Mouse (Mus musculus) urinary bladder, postnatal 25 days (tissue): ENCODE data around the gene Rag1.

Source experiments
- DNase-seq: peaks from one replicate; pipeline ENCODE4 v3.0.0; 2022; ENCODE audit warnings: low spot score

Gene Rag1

GRCm38 (mm10) chr2:101649114-101649671 is at the start of gene Rag1, which contains the start of gene B230118H07Rik:
Rag1 (minus strand) TSS chr2:101649501.
B230118H07Rik (minus strand) TSS chr2:101649532.
- DNase-seq: no peak

DNA sequence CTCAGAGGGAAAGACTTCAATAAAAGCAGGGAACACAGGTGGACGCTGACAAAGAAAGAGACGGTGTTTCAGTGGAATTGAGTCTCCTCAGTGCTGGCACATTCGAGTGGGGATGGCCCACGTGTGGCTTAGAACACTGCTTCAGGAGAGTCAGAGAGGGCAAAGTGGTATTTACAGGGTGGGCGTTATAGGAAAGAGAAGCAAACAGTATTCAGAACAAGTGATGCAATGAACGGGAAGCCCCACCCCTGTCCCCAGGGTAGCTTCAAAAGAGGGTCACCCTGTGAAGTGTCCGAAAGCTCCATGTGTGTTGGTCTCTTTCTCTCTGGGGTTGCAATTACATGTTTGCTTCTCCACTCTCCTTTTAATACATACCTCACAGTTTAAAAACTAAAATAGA is 46.3 kb upstream of the Rag1 start:
- DNase-seq: no peak

GRCm38 (mm10) chr2:101693577-101694215 is 44.4 kb upstream of the Rag1 start:
- DNase-seq: no peak

GRCm38 (mm10) chr2:101693043-101693442 is 43.7 kb upstream of the Rag1 start:
- no peak for DNase-seq

GRCm38 (mm10) chr2:101690252-101690827 is 41.0 kb upstream of the Rag1 start:
- DNase-seq: no peak

DNA sequence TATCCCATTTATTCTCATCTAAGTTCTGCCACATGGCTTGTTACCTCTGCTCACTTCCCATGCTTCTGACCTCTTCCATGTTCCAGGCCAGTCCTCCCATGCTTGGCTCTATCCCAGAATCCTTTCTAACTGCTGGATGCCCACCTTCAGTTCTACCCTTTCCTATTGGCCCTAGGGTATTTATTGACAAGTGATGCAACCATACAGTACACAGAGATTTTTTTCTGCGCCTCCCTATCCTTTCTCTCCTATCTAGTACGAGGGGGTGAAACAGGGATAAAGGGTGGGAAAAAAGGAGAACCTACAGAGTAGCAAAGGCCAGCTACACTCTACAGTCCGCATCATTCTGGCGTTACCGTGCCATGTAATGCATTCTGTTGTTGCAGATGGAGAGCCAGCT is 38.7 kb upstream of the Rag1 start:
- no peak for DNase-seq

DNA sequence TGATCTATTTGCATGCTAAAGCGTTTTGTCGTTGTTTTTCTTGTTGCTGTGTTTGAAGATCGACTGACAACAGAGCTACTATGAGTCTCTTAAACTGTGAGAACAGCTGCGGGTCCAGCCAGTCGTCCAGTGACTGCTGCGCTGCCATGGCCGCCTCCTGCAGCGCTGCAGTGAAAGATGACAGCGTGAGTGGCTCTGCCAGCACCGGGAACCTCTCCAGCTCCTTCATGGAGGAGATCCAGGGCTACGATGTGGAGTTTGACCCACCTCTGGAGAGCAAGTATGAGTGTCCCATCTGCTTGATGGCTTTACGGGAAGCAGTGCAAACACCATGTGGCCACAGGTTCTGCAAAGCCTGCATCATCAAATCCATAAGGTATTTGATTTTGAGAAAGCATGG is 35.1 kb upstream of the Rag1 start:
- no peak for DNase-seq

- DNase-seq: no peak
Observed at GRCm38 (mm10) chr2:101679164-101679784, 30.0 kb upstream of the Rag1 start.

- DNase-seq: peak; percentile 87
Observed at GRCm38 (mm10) chr2:101678236-101679021, 29.1 kb upstream of the Rag1 start, which contains the start of gene Traf6. Traf6 (plus strand) TSS chr2:101678429.

GRCm38 (mm10) chr2:101673547-101673946 is 24.2 kb upstream of the Rag1 start:
- DNase-seq: no peak

- DNase-seq: no peak
Observed at GRCm38 (mm10) chr2:101668751-101669150, 19.4 kb upstream of the Rag1 start.

GRCm38 (mm10) chr2:101665703-101666092 is 16.4 kb upstream of the Rag1 start:
- DNase-seq: no peak

GRCm38 (mm10) chr2:101665058-101665702 is 15.9 kb upstream of the Rag1 start:
- DNase-seq: peak; percentile 48

GRCm38 (mm10) chr2:101660536-101660935 is 11.2 kb upstream of the Rag1 start:
- DNase-seq: no peak

- DNase-seq: peak; percentile 66
Observed at GRCm38 (mm10) chr2:101652921-101653597, 3.8 kb upstream of the Rag1 start.

GRCm38 (mm10) chr2:101652204-101652920 is 3.1 kb upstream of the Rag1 start:
- DNase-seq: no peak

DNA sequence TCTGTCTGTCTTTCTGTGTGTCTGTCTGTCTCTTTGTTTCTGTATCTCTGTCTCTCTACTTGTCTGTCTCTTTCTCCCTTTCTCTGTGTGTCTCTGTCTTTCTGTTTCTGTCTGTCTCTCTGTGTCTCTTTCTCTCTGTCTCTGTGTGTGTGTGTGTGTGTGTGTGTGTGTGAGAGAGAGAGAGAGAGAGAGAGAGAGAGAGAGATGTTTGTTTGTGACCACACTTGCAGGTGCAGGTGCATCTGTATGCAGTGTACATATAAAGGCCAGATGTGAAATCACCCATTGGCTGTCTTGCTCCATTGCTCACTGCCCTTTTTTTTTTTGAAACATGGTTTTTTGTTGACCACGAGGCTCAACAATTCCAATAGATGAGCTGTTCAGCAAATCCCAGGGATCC is 1.1 kb upstream of the Rag1 start:
- DNase-seq: no peak

DNA sequence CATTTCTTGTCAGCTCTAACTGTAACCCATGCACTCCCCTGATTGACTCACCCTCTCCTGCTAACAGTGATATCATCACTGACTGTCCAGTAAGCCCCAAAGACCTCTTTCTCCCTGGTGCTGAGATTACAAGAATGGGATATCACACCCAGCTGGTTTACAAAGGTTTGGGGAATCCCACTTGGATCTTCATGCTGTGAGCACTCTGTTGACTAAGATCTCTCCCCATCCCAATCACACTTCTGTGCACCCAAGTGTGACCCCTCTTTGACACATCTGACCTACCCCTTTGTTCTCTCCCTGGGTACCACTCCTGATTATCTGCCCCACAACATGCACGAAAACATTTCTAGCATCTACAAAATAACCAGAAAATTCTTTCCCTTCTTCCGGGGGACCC is 940 bp downstream of the Rag1 start:
- no peak for DNase-seq

DNA sequence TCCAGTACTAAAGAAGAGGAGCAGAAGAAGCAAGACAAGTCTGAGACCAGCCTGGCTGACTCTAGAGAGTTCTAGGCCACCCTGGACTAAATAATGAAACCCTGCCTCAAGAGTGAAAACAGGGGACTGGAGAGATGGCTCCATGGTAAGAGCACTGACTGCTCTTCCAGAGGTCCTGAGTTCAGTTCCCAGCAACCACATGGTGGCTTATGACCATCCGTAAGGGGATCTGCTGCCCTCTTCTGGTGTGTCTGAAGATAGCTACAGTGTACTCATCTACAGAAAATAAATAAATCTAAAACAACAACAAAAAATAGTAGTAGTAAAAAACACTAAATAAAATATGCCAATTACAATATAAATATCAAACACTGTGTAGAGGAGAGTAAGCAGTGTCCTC is 3.5 kb downstream of the Rag1 start:
- DNase-seq: no peak

DNA sequence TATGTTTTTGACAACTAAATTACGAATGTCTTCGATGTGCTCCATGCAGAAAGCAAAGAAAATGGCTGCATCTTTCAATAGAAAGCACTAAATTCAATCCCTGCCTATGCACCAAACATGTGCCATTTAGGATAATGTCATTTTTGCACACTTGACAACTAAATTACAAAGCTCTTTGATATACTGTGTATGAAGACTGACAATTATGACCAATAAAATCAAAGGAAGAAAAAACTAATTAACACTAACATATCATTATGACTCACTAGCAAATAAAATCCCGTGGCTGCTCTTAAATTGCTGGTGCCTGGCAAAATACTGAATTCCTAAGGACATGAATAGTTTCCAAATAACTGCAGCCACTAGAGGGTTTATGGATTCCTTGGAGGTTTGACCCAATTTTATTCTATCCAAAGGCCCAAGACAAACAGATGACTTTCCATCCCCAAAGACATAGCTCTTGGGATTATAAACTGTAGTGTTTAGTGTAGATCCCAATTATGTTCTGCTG is 9.4 kb downstream of the Rag1 start:
- no peak for DNase-seq
